Mouse (Mus musculus) spleen, postnatal 10 days (tissue): ENCODE results near the gene Bcat1.

Source experiments
- DNase-seq, 2 experiments: peaks; one replicate each; pipeline ENCODE4 v3.0.0; 2021 to 2022; ENCODE audit warnings: low spot score in 2 of 2

Gene Bcat1

GRCm38 (mm10) chr6:145056102-145056501 lies 19.9 kb downstream of the Bcat1 start:
- DNase-seq: no peak

GRCm38 (mm10) chr6:145055277-145055858 lies 20.6 kb downstream of the Bcat1 start:
- DNase-seq: no peak

- no peak for DNase-seq
Observed at GRCm38 (mm10) chr6:145052669-145053068, 23.3 kb downstream of the Bcat1 start.

- DNase-seq: no peak
Observed at GRCm38 (mm10) chr6:145050899-145051298, 25.1 kb downstream of the Bcat1 start.

DNA sequence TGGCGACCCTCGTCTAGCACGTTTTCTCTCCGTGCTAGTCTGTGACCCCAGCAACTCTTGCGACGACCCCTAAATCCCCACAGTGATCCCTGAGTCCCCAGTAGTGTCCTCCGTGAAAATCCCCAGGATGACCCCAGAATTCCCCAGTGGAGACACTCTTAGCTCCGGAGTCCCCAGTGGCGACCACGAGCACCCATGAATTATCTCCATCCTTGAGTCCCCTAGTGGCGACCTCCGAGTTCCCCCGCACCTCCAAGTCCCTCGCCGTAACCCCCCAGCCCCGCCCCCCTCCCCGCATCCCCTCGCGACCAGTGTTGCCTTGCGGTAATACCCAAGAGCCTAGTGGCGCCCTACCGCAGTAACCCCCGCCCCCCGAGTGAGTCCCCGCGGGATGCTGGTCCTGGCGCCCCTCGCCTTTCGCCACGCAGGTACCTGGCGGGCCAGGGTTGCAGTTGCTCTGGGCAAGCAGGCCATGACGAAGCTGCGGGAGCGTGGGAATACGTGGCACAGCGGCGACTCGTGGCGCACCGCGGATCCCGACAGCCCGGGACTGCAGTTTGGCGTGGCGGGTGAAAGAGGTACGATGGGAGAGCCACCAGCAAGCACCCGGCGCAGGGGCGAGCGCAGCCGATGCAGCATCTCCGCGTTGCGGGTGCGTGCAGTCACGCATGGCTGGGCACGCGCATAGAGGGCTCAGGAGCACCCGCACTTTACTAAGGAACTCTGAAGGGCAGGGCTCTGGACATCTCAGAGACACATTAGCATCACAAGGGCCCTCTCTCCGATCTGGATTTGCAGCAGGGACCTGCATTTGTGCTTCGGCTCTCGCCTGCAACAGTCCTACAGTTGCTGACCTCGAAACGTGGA lies 27.6 kb downstream of the Bcat1 start:
- peak in 1 of 2 experiments; percentile 18 for DNase-seq

DNA sequence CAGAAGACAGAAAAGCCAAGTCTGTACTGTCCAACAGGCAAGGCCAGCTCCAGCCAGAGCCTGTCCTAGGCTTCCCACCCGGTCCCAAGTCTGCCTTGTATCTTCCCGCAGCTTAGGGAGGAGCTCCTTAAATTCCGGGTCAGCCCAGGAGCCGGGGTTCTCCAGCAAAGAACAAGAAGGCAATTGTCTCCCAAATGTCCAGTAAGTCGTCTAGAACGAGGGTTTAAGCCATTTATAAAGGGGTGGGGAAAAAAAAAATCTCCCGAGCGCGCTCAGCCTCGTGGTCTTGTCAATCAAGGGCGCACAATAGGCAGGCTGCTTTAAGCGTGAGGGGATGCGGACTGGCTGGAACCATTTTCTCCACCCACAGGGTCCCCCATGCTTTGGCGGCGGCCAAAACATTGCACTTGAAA lies 28.5 kb downstream of the Bcat1 start:
- DNase-seq: no peak

- DNase-seq: no peak
Observed at GRCm38 (mm10) chr6:145046266-145046890, 29.6 kb downstream of the Bcat1 start.

DNA sequence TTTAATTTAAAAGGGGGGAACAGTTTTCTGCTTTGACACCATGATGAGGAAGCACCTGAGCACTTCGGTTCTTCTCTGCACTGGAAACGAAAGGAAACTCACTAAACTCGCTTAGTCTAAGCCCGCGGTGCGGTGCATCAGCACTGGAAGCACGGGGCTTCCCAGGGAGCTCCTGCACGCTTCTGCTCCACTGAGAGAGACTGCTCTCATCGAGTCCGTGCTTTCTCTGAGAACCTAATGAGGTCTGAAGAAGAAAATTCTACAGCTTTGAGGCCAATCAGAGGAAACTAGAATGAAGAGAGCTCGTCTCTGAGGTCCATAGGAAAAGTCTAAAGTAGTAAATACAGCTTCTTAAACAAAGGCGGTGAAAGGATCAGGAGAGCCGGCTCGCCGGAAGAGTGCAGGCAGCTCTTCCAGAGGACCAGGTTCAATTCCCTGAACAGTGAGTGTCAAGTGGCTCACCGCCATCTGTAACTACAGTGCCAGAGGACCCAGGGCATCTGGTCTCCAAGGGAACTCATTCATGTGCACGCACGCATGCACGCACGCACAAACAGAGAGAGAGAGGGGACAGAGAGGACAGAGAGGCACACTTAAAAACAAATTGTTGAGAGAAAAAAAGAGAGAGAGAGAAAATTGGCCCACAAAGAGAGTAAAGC lies 30.9 kb downstream of the Bcat1 start:
- DNase-seq: no peak

DNA sequence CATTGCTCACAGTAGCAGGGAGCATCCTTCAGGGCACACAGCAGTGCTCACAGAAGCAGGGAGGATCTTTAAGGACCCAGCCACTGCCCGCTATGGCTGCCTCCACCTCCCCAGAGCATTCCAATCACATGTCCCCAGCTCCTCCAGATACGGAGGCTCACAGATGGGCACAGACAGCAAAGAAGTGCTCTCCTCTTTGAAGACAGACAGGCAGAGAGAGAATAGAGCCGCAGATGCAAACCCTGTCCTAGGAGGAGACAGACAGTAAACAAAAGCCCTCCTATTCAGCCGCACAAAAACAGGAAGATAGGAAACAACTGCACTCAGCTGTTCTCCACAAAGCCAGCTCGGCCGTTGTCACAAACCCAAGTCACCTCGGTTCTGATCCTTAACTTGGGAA lies 35.3 kb downstream of the Bcat1 start:
- DNase-seq: no peak

- DNase-seq: no peak
Observed at GRCm38 (mm10) chr6:145037626-145038025, 38.4 kb downstream of the Bcat1 start.

GRCm38 (mm10) chr6:145035412-145035811 lies 40.6 kb downstream of the Bcat1 start:
- DNase-seq: no peak

DNA sequence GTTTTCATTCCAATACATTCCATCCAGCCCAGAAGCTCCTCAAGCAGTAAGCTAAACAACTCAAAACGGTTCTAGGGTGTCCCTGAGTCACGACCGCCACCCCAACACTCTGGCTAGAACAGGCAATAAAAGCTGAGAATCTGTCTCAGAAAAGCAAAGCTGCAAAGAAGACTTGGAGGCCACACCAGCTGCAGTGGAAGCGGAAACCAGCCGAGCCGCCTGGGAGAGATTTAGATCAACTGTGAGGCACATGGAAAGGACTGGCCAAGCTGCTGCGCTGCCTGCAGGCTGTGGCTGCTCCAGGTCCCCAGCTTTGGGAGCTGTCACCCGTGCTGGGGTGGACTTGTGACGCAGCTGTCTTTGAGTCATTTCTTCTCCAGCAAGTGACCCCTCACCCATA lies 45.4 kb downstream of the Bcat1 start:
- DNase-seq: no peak

- no peak for DNase-seq
Observed at GRCm38 (mm10) chr6:145023990-145024389, 52.0 kb downstream of the Bcat1 start.

DNA sequence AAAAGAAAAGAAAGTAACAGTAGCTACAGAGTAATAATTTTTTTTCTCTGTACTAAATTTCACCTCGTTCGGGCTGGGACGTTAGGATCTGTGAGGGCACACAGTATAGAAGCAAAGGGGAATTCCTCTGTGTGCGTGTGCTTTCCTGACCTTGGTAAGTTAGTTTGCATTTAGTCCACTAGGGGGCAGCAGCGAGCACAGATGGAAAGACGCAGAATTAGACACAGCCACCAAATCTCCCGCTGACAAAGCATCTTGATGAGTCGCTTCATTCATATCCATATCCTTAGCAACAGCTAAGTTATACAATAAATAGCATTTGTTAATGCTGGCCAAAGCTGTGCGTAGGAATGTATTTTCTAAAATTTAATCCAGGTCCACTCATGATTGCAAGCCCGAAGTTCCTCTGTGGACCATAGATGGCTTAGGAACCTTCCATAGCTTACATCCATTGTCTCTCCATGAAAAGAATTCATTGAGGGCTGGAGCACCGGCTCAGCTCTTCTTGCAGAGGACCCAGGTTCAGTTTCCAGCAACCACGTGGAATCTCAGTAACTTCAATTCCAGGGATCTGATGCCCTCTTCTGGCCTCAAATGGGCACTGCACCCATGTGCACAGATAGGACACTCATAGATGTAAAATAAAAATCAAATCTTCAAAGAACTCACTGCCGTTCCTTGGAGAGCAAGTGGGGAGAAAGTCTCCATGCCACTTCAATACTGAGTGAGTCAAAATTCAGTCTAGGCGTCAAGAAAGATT lies 52.8 kb downstream of the Bcat1 start:
- peak; percentile 18 to 63 for DNase-seq

DNA sequence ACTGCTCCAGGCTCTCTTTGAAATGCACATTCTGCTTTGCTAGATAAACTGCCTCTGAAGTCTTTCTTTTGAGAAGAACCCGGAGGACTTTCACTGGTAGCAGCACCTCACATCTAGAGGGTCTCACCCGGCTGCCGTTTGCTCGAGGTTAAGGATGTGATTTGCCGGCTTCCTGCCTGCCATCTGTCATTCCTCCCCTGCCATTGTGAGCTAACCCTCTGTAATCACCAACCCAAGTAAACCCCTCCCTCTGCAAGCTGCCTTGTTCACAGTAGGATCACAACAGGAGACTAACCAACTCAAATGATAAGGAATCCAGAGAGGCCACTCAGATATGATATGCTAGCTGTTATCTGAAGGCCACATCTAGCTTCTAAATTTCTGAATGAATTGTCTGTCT lies 53.6 kb downstream of the Bcat1 start:
- no peak for DNase-seq

DNA sequence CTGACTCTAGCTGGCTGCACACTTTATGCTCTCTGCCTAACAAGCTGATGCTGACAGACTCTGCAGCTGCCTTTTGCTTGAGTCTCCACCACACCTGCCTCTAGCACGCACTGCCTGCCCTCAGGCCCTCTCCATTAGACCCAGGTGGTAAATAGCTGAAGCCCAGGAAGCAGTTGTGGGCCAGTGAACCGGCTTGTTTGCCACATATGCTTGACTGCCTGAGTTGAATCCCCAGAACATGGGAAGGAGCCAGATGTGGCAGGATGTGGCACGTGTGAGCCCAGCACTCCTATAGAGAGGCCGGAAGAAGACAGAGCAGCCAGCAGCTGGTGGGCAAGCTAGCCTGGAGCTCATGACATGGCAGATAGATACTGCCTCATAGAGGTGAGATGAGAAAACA lies 55.4 kb downstream of the Bcat1 start:
- peak in 1 of 2 experiments; percentile 21 for DNase-seq

DNA sequence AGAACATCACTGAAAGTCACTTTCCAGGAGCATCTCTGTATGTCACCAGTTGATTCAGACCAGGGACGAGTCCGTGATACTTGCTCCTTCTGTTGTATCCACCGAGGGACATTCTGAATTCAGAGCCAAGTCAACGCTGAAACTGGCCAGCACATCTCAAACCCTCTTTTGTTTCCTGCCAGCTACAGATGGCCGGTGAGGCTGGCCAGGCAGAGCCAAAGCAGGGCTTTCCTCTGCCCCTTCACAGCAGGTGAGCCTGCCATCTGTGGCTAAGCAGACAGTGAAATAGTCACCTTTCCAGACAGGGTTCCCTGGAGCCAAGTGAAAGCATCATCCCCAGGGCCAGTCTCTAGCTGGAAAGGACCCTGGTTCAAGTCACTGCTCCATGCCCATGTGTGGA lies 57.7 kb downstream of the Bcat1 start:
- DNase-seq: no peak

DNA sequence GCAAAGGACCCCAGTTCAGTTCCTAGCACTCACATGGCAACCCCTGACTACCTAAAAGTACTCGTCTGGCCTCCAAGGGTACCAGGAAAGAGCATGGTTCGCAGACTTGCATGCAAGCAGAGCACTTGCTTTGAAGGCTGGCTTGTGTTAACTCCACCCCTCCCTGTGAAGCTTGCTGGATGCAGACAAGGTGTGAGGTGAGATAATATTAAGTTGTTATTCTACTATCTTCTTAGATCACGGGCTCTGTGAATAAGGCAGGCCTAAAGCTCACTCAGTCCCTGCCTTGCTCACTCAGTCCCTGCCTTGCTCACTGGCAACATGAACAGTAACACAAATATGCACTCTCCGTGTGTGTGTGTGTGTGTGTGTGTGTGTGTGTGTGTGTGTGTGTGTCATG lies 58.5 kb downstream of the Bcat1 start:
- DNase-seq: no peak

DNA sequence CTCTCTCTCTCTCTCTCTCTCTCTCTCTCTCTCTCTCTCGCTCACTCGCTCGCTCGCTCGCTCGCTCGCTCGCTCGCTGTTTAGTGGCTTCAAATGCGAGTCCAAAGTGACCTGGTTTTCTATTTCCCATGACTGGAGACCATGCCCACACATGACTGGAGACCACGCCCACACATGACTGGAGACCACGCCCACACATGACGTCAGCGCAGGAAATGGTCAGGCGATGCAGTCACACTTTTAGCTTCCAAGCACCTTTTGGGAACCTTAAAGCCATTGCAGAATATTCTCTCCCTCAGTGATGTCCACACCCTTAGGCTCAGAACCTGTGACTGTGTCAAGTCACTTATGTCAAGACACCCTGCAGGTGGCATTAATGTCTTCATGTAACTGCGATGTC lies 59.3 kb downstream of the Bcat1 start:
- no peak for DNase-seq

- DNase-seq: peak in 1 of 2 experiments; percentile 47
Observed at GRCm38 (mm10) chr6:145014944-145015343, 61.0 kb downstream of the Bcat1 start.

GRCm38 (mm10) chr6:145012699-145013098 lies 63.3 kb downstream of the Bcat1 start:
- DNase-seq: no peak

DNA sequence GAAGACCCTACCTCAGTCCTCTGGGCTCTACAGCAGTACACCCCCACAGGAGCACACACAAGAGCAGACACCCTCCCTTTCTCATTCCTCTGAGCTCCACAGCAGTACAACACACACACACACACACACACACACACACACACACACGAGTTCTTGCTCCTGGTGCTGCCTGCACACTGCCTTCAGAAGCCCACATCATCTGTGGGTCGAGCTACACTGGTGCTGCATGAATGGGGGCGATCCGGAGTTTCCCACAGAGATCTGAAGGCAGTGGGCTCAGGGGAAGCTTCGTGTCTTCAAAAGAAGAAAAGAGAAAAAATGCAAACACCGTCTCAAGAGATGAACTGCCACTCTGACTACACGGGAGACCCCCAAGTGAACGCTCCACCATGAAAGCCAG lies 64.8 kb downstream of the Bcat1 start:
- DNase-seq: no peak
